Mouse (Mus musculus) hematopoietic multipotent progenitor cell, adult 10-12 weeks (in vitro differentiated cells): ENCODE data around the gene Nin. TPM values are rescaled to one million over a fixed set of nuclear protein-coding genes. Genes with fewer than 3 reads are reported as not detected.

Experiments used
- polyA plus RNA-seq: library from polyadenylated mRNA; stranded (reverse); fragments of >175 nt; gene quantifications from 2 replicates; pipeline ENCODE4 v1.2.3, GENCODE M21; 2012; ENCODE audit warnings: low replicate concordance

The Nin gene
- 21.2 and 34.6 TPM in 2 replicates for polyA plus RNA-seq

GRCm38 (mm10) chr12:70113351-70113750, at the start of gene Nin:
Nin (minus strand) TSS chr12:70113717.

GRCm38 (mm10) chr12:70153842-70154241, 40.3 kb upstream of the Nin start, which contains the start of gene Abhd12b:
Abhd12b (plus strand) TSS chr12:70154142.

GRCm38 (mm10) chr12:69986786-69987497, 126.6 kb downstream of the Nin start, which contains the start of gene Sav1:
Sav1 (minus strand) TSS chr12:69987002.

Other genes starting within 250 kb of the Nin start
- 0.83 and 1.1 TPM in 2 replicates for gene Atl1, start 221.1 kb downstream of the Nin start, polyA plus RNA-seq
- 5.7 and 8.4 TPM in 2 replicates for gene Map4k5, start 220.5 kb downstream of the Nin start, polyA plus RNA-seq
- gene Sav1, start 126.7 kb downstream of the Nin start, polyA plus RNA-seq: 10.8 and 18.8 TPM in 2 replicates
- not detected in 2 replicates for gene Abhd12b, start 40.4 kb upstream of the Nin start, polyA plus RNA-seq
- gene Pygl, start 117.8 kb upstream of the Nin start, polyA plus RNA-seq: 21.6 and 27.6 TPM in 2 replicates
- 0.04 and 0.10 TPM in 2 replicates for gene Trim9, start 233.9 kb upstream of the Nin start, polyA plus RNA-seq